Mouse (Mus musculus): ENCODE results near the gene Abhd2.

- TF ChIP-seq GATA1 (IDR thresholded peaks at IDR 0.05; ENCODE audit: low read length) (no peak), TAL1 (IDR thresholded peaks at IDR 0.05; ENCODE audit: low read length) (no peak)
These were observed 86.1 kb downstream of the Abhd2 start for GRCm38 (mm10) chr7:79359183-79359435.

Data from erythroblast, embryonic 14.5 days (primary cell).